Mouse (Mus musculus): ENCODE results near the gene Nhlrc4.

The Nhlrc4 gene

GRCm38 (mm10) chr17:25925348-25925747 is 19.4 kb downstream of the Nhlrc4 start:
- no peak for DNase-seq (ENCODE audit: low spot score)

GRCm38 (mm10) chr17:25922120-25922519 is 22.6 kb downstream of the Nhlrc4 start:
- DNase-seq (ENCODE audit: low spot score) = no peak

DNA sequence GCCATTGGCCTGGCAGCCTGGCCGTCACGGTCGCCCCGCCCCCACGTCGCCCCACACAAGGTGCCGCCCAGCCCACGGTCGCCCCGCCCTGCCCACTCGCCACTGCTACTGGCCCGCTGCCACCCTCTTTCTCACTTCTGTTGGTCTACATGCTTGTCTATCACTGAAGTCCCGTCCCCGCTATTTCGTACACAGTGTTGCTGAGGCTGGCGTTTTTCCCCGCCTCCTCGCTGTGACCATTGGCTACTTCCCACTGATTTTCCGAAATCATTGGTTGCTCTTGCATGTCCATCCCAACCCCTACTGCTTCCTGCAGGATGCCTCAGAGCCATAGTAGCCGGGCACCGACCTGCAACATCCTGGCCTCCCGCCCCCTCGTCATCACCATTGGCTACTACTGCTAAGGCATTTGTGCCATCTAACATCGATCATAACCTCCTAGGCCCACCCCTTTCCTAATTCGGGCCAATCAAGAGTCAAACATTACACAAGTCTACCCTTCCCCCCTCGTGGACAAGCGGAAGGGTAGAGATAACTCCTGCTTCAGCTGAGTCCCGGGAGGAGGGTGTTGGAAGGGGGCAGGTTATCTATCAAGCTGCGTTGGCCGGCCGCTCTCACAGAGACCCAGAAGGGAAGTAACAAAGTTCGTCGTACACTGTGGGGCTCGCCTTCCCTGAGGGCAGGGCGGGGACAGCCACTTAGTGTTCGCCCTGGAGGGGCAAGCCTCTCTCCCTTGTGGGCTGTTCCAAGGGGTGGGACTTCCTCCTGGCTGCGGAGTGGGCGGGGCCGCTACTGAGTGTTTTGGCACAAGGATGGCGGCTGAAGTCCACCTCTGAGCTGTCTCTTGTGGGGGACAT is 24.7 kb downstream of the Nhlrc4 start:
- peak; percentile 100 for DNase-seq (ENCODE audit: low spot score)

- no peak for DNase-seq (ENCODE audit: low spot score)
Measured at GRCm38 (mm10) chr17:25919144-25919785, 25.5 kb downstream of the Nhlrc4 start, which contains the start of gene Rab40c. TSS of gene Rab40c (minus strand) at chr17:25919727.

GRCm38 (mm10) chr17:25918037-25918750 is 26.6 kb downstream of the Nhlrc4 start:
- no peak for DNase-seq (ENCODE audit: low spot score)

- no peak for DNase-seq (ENCODE audit: low spot score)
Measured at GRCm38 (mm10) chr17:25916931-25917647, 27.7 kb downstream of the Nhlrc4 start.

DNA sequence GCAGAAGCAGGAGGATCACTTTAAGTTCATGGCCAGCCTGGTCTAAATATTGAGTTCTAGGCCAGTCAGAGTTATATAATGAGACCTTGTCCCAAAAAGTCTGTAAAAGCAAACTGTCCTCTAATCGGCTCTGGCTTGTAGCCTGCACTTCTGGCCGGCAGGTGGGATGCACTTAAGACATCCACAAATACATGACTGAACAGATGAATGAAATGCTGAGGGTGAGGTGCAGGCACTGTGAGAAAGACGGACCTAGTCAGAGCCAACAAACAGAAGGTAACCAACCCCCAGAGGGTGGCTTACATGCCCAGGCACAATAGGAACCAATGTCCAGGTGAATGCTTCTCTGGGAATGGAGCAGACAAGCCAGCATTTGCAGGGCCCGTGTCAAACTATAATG is 30.5 kb downstream of the Nhlrc4 start:
- no peak for DNase-seq (ENCODE audit: low spot score)

DNA sequence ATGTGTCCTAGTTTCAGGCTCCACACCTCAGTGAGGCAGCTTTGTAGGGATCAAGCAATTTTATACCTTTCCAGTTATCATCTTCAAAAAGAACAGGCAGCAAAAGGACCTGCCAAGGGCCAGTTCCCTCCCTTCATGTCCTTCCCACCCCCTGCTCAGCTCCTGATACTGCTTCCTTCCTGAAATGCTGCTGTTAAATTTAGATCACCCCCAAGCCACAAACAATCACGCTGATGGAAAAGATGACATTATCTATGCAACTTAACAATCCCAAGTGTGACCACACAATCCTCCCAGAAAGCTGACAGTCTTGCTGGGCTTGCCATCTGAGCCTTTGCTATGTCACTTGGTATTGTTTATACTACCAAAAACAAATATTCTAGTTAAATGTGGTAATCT is 30.9 kb downstream of the Nhlrc4 start:
- DNase-seq (ENCODE audit: low spot score) = peak; percentile 47

GRCm38 (mm10) chr17:25913186-25913876 is 31.4 kb downstream of the Nhlrc4 start:
- DNase-seq (ENCODE audit: low spot score) = peak; percentile 38

- DNase-seq (ENCODE audit: low spot score) = peak; percentile 33
Measured at GRCm38 (mm10) chr17:25911816-25912215, 32.9 kb downstream of the Nhlrc4 start.

DNA sequence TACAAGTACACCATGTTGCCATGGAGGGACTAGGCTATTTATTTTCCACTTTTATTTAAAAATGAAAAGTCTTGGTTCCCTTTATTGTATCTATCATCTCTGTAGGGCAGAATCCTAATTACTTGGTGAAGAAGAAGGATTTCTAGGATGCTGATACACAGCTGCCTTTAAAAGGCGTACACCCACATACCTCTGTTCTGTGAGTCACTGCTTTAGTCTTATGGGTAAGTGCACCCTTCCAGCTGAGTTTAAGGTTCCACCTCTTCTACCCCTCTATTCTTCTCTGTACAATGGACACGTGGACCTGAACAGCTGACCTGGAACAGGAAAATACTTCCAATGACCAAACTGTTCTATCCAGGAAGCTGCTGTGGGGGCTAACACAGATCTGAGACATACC is 37.1 kb downstream of the Nhlrc4 start:
- DNase-seq (ENCODE audit: low spot score) = no peak

DNA sequence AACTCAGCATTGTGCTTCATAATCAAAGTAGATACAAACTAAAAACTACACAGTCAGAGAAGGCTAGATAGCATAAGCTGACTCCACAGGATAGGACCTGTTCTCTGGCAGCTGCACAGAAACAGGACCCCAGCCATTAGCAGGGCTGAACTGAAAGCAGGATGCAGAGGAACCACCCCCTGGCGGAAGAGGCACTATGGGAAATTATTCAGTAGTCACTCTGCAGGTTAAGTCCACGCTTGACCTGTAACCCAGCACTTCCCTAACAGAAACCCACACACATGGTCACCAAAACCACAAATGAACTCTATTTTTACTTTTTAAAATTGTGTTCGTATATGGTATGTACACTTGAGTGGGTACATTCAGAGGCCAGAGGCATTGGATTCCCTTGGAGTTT is 41.7 kb downstream of the Nhlrc4 start:
- no peak for DNase-seq (ENCODE audit: low spot score)

- no peak for DNase-seq (ENCODE audit: low spot score)
Measured at GRCm38 (mm10) chr17:25900193-25900592, 44.6 kb downstream of the Nhlrc4 start.

GRCm38 (mm10) chr17:25895891-25896290 is 48.9 kb downstream of the Nhlrc4 start:
- no peak for DNase-seq (ENCODE audit: low spot score)

GRCm38 (mm10) chr17:25895415-25895814 is 49.3 kb downstream of the Nhlrc4 start:
- DNase-seq (ENCODE audit: low spot score) = no peak

- DNase-seq (ENCODE audit: low spot score) = peak; percentile 78
Measured at GRCm38 (mm10) chr17:25893975-25894617, 50.7 kb downstream of the Nhlrc4 start.

Data from lung, postnatal 25 days (tissue).